Mouse (Mus musculus) retina, embryonic 14.5 days (tissue): ENCODE measurements around the gene Olfr1380.
A peak's percentile ranks its signal among the peaks of the same experiment; 100 is the strongest.
"Not testable (repeated sequence)": the region's sequence is repeated elsewhere in the genome, so short reads cannot be mapped to it uniquely, and the experiment has no call there.

Source experiments
- DNase-seq: peaks from one replicate; pipeline ENCODE4 v3.0.0-alpha.2; 2015; ENCODE audit warnings: low spot score

The Olfr1380 gene

GRCm38 (mm10) chr11:49556578-49556977 is at the start of gene Olfr1380:
Gene Olfr1380, plus strand, starts transcription at chr11:49556878.
- DNase-seq, result not testable (repeated sequence)

GRCm38 (mm10) chr11:49518086-49518485 is 38.6 kb upstream of the Olfr1380 start:
- no peak for DNase-seq

- no peak for DNase-seq
Observed at GRCm38 (mm10) chr11:49519348-49519747, 37.3 kb upstream of the Olfr1380 start, which contains the start of gene Olfr1383. Gene Olfr1383, plus strand, starts transcription at chr11:49519648.

GRCm38 (mm10) chr11:49527947-49528346 is 28.7 kb upstream of the Olfr1380 start, which contains the start of gene Olfr1382:
Gene Olfr1382, plus strand, starts transcription at chr11:49528247.
- no peak for DNase-seq

- DNase-seq, result no peak
Observed at GRCm38 (mm10) chr11:49532761-49533160, 23.9 kb upstream of the Olfr1380 start.

GRCm38 (mm10) chr11:49536631-49537030 is 20.0 kb upstream of the Olfr1380 start:
- peak; percentile 7 for DNase-seq

- not testable (repeated sequence) for DNase-seq
Observed at GRCm38 (mm10) chr11:49543149-49543548, 13.5 kb upstream of the Olfr1380 start, which contains the start of gene Olfr1381. Gene Olfr1381, plus strand, starts transcription at chr11:49543449.

- not testable (repeated sequence) for DNase-seq
Observed at GRCm38 (mm10) chr11:49554033-49554432, 2.6 kb upstream of the Olfr1380 start.

- DNase-seq, result peak; percentile 32
Observed at GRCm38 (mm10) chr11:49575054-49575453, 18.4 kb downstream of the Olfr1380 start.

GRCm38 (mm10) chr11:49580452-49580851 is 23.8 kb downstream of the Olfr1380 start:
- not testable (repeated sequence) for DNase-seq

- DNase-seq, result no peak
Observed at GRCm38 (mm10) chr11:49590213-49590612, 33.5 kb downstream of the Olfr1380 start.

- DNase-seq, result not testable (repeated sequence)
Observed at GRCm38 (mm10) chr11:49597149-49597548, 40.5 kb downstream of the Olfr1380 start.

- not testable (repeated sequence) for DNase-seq
Observed at GRCm38 (mm10) chr11:49608306-49608705, 51.6 kb downstream of the Olfr1380 start.

- DNase-seq, result peak; percentile 30
Observed at GRCm38 (mm10) chr11:49608938-49609867, 52.5 kb downstream of the Olfr1380 start, which contains the start of gene Flt4. Gene Flt4, plus strand, starts transcription at chr11:49609263.

- peak; percentile 26 for DNase-seq
Observed at GRCm38 (mm10) chr11:49609868-49610824, 53.5 kb downstream of the Olfr1380 start.

GRCm38 (mm10) chr11:49611349-49611748 is 54.7 kb downstream of the Olfr1380 start:
- not testable (repeated sequence) for DNase-seq

- DNase-seq, result no peak
Observed at GRCm38 (mm10) chr11:49612154-49612553, 55.5 kb downstream of the Olfr1380 start.

- DNase-seq, result no peak
Observed at GRCm38 (mm10) chr11:49613349-49613748, 56.7 kb downstream of the Olfr1380 start.
